Mouse (Mus musculus): ENCODE results near the gene Fam110a.
A peak's percentile ranks its signal among the peaks of the same experiment; 100 is the strongest.

Gene Fam110a

GRCm38 (mm10) chr2:151938780-151939200, 41.2 kb downstream of the Fam110a start:
- DNase-seq (ENCODE audit: low spot score in 2 of 2) = peak; percentile 43 to 64

GRCm38 (mm10) chr2:151937893-151938292, 42.1 kb downstream of the Fam110a start:
- DNase-seq (ENCODE audit: low spot score in 2 of 2) = peak in 1 of 2 experiments; percentile 42

GRCm38 (mm10) chr2:151930389-151931074, 49.5 kb downstream of the Fam110a start:
- DNase-seq (ENCODE audit: low spot score in 2 of 2) = peak; percentile 80 to 86

GRCm38 (mm10) chr2:151927103-151927502, 52.9 kb downstream of the Fam110a start:
- DNase-seq (ENCODE audit: low spot score in 2 of 2) = no peak

- no peak for DNase-seq (ENCODE audit: low spot score in 2 of 2)
Observed at GRCm38 (mm10) chr2:151925715-151926114, 54.3 kb downstream of the Fam110a start.

GRCm38 (mm10) chr2:151924276-151924675, 55.7 kb downstream of the Fam110a start:
- DNase-seq (ENCODE audit: low spot score in 2 of 2) = no peak

- peak; percentile 40 to 58 for DNase-seq (ENCODE audit: low spot score in 2 of 2)
Observed at GRCm38 (mm10) chr2:151921596-151921995, 58.4 kb downstream of the Fam110a start.

GRCm38 (mm10) chr2:151921068-151921467, 59.0 kb downstream of the Fam110a start:
- no peak for DNase-seq (ENCODE audit: low spot score in 2 of 2)
